Mouse (Mus musculus) heart, adult 2 months (tissue): ENCODE measurements around the gene Samd4.

Experiments
- CTCF ChIP-seq: fragments of 200-600 bp; IDR thresholded peaks from 2 replicates; pipeline ENCODE4 v1.8.1; 2022; ENCODE audit warnings: antibody characterized with exemption, mild to moderate bottlenecking, moderate library complexity
- EP300 ChIP-seq: fragments of 200-500 bp; IDR thresholded peaks from 2 replicates; pipeline ENCODE4 v1.6.1; 2011; ENCODE audit warnings: low read depth, low read length, control low read depth; ENCODE audit not compliant: insufficient read depth
- POLR2A ChIP-seq: fragments of 200-500 bp; IDR thresholded peaks from 2 replicates; pipeline ENCODE4 v1.6.1; 2011; ENCODE audit warnings: mild to moderate bottlenecking, low read depth, low read length, control low read depth; ENCODE audit not compliant: insufficient read depth

- TF ChIP-seq POLR2A (no peak), CTCF (no peak), EP300 (peak; percentile 57; the same call in 1 of the 2 replicates)
Measured at GRCm38 (mm10) chr14:47096357-47096756, 213.7 kb downstream of the Samd4 start.
